Mouse (Mus musculus) adrenal gland, postnatal 4 days (tissue): Measurements from ENCODE around the gene Lactbl1. TPM values are rescaled to one million over a fixed set of nuclear protein-coding genes. Genes with fewer than 3 reads are reported as not detected.

ENCODE experiments used
- DNase-seq, 2 experiments: peaks; one replicate each; pipeline ENCODE4 v3.0.0; 2021 to 2022; ENCODE audit warnings: low spot score in 2 of 2, mixed read lengths in 2 of 2
- total RNA-seq, 2 experiments: library from RNA; stranded (reverse); gene quantifications; 2 replicates each; pipeline ENCODE4 v1.2.3; 2021

The Lactbl1 gene
- total RNA-seq, 2 experiments from 2014 or later, result not detected

- DNase-seq, result no peak
These were observed 14.1 kb downstream of the Lactbl1 start for GRCm38 (mm10) chr4:136636511-136636910.

GRCm38 (mm10) chr4:136636983-136637562 is 14.7 kb downstream of the Lactbl1 start:
- no peak for DNase-seq

GRCm38 (mm10) chr4:136637563-136638229 is 15.3 kb downstream of the Lactbl1 start:
- no peak for DNase-seq

GRCm38 (mm10) chr4:136638230-136638750 is 15.9 kb downstream of the Lactbl1 start:
- DNase-seq, result no peak

GRCm38 (mm10) chr4:136638890-136639289 is 16.5 kb downstream of the Lactbl1 start:
- DNase-seq, result no peak

- peak; percentile 65 to 76 for DNase-seq
These were observed 26.6 kb downstream of the Lactbl1 start for GRCm38 (mm10) chr4:136648922-136649479.

- DNase-seq, result no peak
These were observed 27.2 kb downstream of the Lactbl1 start for GRCm38 (mm10) chr4:136649480-136650196.

- no peak for DNase-seq
These were observed 27.8 kb downstream of the Lactbl1 start for GRCm38 (mm10) chr4:136650261-136650660.

GRCm38 (mm10) chr4:136651357-136651811 is 29.0 kb downstream of the Lactbl1 start:
- DNase-seq, result no peak

GRCm38 (mm10) chr4:136651882-136652527 is 29.6 kb downstream of the Lactbl1 start:
- DNase-seq, result no peak

GRCm38 (mm10) chr4:136652528-136652910 is 30.1 kb downstream of the Lactbl1 start:
- no peak for DNase-seq

GRCm38 (mm10) chr4:136653019-136653418 is 30.6 kb downstream of the Lactbl1 start:
- no peak for DNase-seq

- DNase-seq, result no peak
These were observed 31.3 kb downstream of the Lactbl1 start for GRCm38 (mm10) chr4:136653692-136654234.

GRCm38 (mm10) chr4:136657914-136658313 is 35.5 kb downstream of the Lactbl1 start:
- no peak for DNase-seq

GRCm38 (mm10) chr4:136665068-136665467 is 42.6 kb downstream of the Lactbl1 start:
- no peak for DNase-seq

- no peak for DNase-seq
These were observed 43.6 kb downstream of the Lactbl1 start for GRCm38 (mm10) chr4:136666002-136666401.

- no peak for DNase-seq
These were observed 45.3 kb downstream of the Lactbl1 start for GRCm38 (mm10) chr4:136667757-136668156.

- no peak for DNase-seq
These were observed 50.1 kb downstream of the Lactbl1 start for GRCm38 (mm10) chr4:136672335-136673090.

- DNase-seq, result no peak
These were observed 53.0 kb downstream of the Lactbl1 start for GRCm38 (mm10) chr4:136675439-136675838.

- peak; percentile 60 to 72 for DNase-seq
These were observed 56.1 kb downstream of the Lactbl1 start for GRCm38 (mm10) chr4:136678480-136678879.
